Mouse (Mus musculus) left cerebral cortex, adult 8-10 months (tissue): ENCODE data around the gene Fli1. TPM values are rescaled to one million over a fixed set of nuclear protein-coding genes. Genes with fewer than 3 reads are reported as not detected.
A peak's percentile ranks its signal among the peaks of the same experiment; 100 is the strongest.

Experiments
- DNase-seq, 2 experiments: peaks; one replicate each; pipeline ENCODE4 v3.0.0; 2022; ENCODE audit warnings: low spot score in 2 of 2
- total RNA-seq, 4 experiments: library from RNA; stranded (reverse); gene quantifications; 2 replicates each; pipeline ENCODE4 v1.2.4; 2022

Gene Fli1
- total RNA-seq = 1 to 10 TPM; 4.2 to 7.7 (median 6.6) TPM

DNA sequence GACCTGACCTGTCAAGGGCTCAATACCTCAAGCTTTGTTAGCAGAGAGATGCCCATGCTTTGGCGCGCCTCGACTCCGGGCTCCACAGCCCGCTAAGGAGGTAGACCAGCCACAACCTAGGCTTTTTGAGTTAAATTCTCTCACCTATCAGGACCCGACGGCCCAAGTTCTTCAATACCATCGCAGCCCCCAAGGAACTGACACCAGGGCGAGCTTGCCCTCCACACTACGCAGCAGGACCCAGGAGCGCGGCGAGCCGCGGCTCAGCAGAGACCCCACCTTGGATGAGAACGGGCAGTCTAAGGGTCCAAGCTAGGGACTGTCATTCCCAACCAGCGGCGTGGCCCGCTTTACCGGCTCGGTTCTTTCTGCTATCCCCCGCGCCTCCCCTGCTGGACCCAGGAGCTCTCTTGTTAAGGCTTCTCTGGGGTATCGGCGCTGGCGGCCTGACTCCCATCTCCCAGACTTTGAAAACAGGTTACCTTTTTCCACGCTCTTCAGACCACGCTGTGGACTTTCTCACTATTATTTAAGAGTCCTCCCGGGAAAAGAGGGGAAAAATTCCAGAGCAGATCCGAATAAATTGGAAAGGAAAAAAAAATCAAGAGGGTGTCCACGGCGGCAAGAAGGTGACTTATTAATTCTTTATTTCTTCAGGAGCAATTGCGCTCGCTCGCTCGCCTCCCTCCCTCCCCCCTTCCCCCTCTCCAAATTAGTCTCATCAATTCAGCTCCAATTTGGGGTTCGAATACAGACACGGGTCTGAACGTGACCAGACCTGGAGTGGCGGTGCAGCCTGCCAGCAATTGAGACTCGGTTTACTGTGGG is at the start of gene Fli1:
Fli1 (minus strand) TSS at position 650 of the 828 bp plus-strand sequence.
- no peak for DNase-seq

DNA sequence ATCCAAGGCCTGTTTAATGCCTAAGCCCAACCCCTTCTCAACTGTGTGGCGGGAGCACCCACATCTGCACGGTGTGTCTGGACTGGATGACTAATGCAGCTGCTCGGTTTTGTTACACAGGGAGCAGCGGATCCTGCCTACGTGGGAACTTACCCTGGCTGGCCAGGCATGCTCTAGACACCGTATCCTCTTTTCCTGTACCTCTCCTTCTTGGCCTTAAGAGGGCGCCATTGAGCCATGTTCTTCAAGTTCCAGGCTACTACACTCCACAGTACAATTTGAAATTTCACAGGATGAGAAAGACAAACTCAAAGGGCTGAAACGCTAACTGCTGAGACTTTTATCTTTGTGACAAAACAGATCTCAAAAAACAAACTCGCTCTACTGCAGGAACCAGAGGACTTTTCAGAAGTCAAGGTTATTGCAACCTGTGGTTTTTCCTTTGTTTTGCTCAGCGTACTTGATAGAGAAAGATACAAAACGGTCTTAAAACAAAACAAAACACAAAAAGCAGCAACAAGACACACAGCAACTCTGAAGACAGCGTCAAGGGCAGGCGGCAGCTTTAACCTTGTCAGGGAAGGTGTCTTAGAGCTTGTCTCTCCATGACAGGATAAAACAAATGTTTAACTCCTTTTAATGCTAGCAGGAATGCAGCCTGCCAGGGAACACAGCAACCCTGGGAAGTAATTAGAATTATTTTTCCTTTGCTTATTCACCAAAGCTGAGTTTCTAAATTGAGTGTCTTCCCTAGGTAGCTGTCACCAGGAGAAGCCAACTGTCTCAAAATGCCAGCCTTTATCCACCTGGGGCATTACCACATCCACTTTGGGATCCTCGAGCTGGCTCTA is 49.3 kb upstream of the Fli1 start:
- peak; percentile 20 to 28 for DNase-seq

- DNase-seq = no peak
Measured at GRCm38 (mm10) chr9:32590571-32590970, 47.9 kb upstream of the Fli1 start.

- DNase-seq = peak; percentile 41 to 70
Measured at GRCm38 (mm10) chr9:32589900-32590299, 47.2 kb upstream of the Fli1 start.

DNA sequence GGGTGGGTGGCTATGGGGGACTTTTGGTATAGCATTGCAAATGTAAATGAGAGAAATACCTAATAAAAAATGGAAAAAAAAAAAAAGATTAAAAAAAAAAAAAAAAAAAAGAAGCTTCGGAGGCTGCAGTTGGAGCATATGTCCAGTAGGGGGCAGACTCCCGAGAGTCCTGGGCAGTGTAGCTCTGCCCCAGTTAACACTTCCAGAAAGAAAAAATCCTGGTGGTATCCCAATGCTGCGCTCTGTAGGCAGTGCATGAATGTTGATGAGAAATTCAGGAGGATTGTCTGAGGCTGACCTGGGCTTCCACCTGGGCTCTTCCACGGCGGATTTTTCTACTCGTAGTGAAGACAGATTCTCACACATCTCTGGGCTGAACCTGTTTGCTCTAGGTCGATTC is 42.7 kb upstream of the Fli1 start:
- no peak for DNase-seq

DNA sequence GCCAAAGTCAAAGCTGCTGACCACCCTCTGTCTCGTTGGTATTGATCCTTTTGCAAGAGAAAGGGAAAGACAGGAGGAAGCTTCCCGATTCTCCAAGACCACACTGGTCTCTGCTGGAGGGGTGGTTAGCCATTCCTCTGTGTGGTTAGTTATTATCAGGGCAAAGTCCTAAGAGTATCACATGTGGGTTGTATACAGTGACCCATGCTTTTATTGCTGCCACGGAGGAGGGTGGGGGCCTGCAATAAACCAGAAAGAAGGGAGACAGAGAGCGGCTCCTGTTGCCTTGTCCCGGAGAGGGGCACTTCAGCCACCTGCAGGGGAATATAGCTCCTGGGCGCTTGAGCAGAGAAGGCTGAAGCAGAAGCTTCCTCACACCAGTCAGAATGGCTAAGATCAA is 41.2 kb upstream of the Fli1 start:
- no peak for DNase-seq

- no peak for DNase-seq
Measured at GRCm38 (mm10) chr9:32581851-32582573, 39.4 kb upstream of the Fli1 start.

DNA sequence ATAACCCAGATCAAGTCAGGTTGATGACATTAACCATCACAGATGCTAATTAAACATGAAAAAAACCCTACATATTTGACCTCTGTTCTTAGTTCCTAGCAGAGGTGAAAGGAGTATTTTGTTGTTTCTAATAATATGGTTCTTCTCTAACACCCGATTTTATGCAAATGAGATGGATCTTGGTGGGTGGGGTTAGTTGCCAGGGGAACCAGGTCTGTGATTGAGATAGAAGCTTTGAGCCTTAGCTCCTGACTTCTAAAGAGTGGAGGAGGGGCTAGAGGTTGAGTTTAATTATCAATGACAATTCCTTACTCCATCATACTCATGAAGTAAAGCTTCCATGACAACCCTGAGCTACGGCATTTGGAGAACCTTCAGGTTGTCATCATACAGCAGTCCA is 35.8 kb upstream of the Fli1 start:
- no peak for DNase-seq

DNA sequence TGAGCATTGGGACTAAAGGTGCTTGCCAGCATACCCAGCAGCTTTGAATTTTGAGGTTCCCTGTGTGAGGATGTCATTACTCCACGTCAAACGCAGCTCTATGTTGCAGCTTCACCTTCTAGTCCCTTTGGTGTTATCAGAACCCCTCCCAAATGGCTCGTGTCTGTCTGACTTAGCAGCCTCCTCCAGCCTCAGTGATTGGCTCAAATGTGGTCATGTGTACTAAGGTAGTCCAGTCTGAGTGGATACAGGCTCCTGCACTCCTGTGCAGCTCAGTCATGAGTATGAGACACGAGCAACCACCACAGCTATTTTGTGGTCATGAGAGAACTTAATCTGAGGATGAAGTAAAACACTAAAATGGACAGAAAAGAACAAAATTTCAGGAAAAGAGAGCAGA is 31.0 kb upstream of the Fli1 start:
- no peak for DNase-seq

DNA sequence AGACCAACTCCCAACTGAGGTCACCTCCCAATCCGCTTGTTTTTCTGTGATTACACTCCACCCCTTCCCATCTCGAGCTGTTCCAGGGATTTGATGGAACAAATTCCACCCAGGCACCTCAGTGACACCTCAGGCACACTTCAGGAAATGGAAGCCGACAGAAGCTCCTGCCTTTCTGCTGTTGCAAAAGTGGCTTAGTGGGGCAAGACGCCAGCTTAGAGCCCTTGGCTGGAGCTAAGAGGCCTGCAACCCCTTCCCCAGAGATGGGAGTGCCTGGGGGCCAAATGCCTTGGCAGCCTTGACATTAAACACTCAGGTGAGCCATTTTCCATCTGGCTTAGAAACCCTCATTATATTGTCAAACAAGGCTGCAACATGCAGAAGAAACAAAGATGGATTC is 29.0 kb upstream of the Fli1 start:
- DNase-seq = no peak

GRCm38 (mm10) chr9:32570547-32570946 is 27.9 kb upstream of the Fli1 start:
- DNase-seq = no peak

DNA sequence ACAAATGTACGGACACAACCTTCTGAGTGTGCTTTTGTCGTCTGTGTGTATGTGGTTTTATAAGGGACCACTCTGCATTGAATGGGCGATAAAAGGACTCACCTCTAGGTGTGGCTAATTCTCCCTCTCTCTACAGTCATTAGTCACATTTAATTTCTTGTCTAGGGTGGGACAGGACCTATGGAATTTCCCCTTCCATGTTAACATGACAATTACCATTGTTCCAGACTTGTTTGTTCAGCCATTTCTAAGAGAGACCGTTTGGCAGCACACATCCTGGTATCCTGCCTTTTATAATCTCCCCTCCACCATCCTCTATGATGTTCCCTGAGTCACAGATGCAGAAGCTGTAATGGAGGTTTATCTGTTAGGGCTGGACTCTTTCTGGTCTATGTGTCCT is 26.6 kb upstream of the Fli1 start:
- DNase-seq = no peak

DNA sequence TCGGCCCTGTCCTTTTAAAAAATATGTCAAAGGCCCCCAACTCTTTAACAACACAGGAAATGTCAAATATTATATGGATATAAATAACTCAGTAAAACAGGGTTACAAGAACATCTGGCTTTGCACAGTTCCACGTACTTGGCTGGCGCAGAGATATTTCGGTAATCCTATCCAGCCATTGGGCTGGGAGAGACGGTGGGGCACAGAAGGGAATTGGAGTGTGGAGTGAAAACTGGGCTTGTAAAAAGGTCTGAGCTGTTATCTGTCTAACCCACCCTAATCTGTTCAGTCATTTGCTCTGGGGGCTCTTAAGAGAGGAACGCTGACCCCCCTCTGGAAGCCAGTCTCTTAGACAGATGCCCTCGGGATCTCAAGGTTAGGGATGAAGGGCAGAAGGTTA is 24.9 kb upstream of the Fli1 start:
- no peak for DNase-seq

DNA sequence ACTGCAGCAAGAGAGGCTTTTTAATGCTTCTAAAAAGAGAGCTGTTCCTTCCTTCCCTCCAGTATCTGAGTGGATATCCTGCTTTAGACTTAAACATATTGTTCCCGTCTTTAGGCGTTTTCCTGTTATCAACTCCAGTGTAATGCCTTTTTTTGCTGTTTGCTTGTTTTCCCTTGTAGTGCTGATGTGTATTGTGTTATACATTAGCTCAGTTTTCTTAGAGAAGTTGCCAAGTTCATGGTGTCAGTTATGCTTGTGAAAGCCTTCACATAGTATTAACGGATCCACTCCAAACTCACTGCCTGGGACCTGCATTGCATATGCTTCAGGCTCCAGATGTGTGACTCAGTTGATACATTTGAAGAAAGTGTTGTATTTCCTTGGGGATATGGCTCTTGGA is 22.6 kb upstream of the Fli1 start:
- no peak for DNase-seq

DNA sequence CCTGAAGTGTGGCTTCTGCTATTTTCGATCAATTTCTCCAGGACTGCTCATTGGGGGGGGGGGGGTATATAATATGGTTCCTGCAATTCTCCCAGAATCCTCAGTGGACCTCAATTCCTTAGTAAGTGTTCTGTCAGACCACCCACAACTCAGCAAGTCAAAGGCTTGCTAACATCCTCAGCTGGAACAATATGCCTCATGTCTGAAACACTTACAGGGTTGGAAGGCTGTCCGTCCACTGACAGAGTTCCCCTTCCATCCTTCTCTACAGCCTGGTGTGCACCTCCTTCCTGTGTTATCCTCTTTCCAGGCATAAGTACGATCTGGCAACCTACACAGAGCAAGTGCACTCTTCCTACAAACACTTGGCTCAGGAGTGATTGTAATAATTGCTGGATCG is 20.2 kb upstream of the Fli1 start:
- no peak for DNase-seq

DNA sequence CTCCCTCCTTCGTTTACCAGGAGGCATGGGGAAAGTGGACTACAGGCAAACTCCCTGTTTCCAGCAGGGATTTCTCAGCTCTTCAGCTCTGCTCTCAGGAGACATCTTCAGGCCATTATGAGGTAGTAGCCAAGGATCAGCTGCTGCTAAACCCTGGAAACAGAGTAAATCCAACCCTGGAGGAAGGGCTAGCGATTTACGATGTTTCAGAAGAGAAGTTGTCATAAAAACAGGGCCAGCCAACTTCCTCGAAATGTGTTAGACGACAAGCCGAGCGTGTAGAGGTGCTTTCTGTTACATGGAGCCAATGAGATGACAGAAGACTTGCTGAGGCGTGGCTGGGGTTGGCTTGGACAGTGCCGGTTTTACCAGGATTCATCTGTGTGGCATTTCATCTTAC is 19.7 kb upstream of the Fli1 start:
- DNase-seq = no peak

DNA sequence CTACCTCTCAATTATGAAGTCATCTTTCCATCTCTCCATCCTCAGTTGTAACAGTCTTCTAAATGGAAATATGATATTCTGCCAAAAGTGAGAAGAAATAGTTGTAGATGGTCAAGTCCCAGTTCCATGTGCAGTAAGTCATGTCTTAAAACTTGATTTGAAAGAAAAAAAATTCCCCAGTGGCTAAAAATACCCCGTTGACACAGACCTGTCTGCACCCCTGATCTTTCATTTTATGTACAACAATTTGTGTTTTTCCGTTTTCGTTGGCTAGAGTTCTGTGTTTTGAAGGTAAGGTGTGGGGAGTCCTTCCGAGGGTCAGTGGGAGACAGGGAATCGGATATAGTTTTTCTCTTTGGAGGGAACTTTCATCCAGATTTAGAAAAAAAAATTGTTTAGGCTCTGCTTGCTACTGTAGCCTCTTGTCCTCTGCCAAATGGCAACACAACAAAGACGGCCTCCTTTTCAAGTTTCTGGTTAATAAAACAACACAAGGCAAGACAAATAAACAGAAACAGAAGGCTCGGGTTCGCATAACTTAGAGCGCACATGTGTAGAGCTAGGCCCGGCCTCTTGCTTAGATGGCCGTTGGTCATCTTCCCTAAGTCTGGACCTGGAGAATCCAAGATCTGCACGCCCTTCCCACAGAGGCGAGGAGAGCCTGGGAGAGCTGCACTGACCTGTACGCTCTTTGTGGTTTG is 18.7 kb upstream of the Fli1 start:
- no peak for DNase-seq

DNA sequence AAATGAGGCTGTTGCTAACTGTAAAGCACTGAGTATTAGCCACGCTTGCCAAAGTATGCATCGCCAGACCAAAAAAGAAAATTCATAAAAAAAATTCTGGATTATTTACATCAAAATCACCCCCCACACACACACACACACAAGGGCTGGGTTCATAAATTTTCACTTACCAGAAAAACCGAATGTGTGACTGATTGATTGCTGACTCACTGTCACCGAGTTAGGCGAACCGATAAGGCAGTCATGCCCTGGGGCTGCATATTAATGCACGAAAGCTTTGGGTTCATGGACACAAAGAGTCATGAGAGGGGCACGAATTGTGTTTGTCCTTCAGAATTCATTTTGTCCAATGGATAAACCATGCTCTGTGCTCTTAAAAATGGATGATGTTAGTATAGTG is 17.2 kb upstream of the Fli1 start:
- DNase-seq = no peak

- no peak for DNase-seq
Measured at GRCm38 (mm10) chr9:32559454-32559853, 16.8 kb upstream of the Fli1 start.

GRCm38 (mm10) chr9:32556313-32556712 is 13.7 kb upstream of the Fli1 start:
- no peak for DNase-seq

GRCm38 (mm10) chr9:32555279-32555678 is 12.6 kb upstream of the Fli1 start:
- DNase-seq = no peak
